Mouse (Mus musculus): ENCODE data around the gene Exoc7.
"Not testable (repeated sequence)": the region's sequence is repeated elsewhere in the genome, so short reads cannot be mapped to it uniquely, and the experiment has no call there.

Gene Exoc7

GRCm38 (mm10) chr11:116311169-116311568 is 4.1 kb upstream of the Exoc7 start:
- no peak for DNase-seq

- no peak for DNase-seq
Observed at GRCm38 (mm10) chr11:116309601-116310000, 2.6 kb upstream of the Exoc7 start.

- DNase-seq = no peak
Observed at GRCm38 (mm10) chr11:116307762-116308531, 914 bp upstream of the Exoc7 start.

- peak; percentile 92 for DNase-seq
Observed at GRCm38 (mm10) chr11:116306126-116306982, 679 bp downstream of the Exoc7 start.

- no peak for DNase-seq
Observed at GRCm38 (mm10) chr11:116305423-116305822, 1.6 kb downstream of the Exoc7 start.

- no peak for DNase-seq
Observed at GRCm38 (mm10) chr11:116298621-116299020, 8.4 kb downstream of the Exoc7 start.

- DNase-seq = no peak
Observed at GRCm38 (mm10) chr11:116298221-116298620, 8.8 kb downstream of the Exoc7 start.

- no peak for DNase-seq
Observed at GRCm38 (mm10) chr11:116297017-116297416, 10.0 kb downstream of the Exoc7 start.

GRCm38 (mm10) chr11:116296191-116296734 is 10.8 kb downstream of the Exoc7 start:
- DNase-seq = no peak

GRCm38 (mm10) chr11:116294319-116294718 is 12.7 kb downstream of the Exoc7 start:
- no peak for DNase-seq

- no peak for DNase-seq
Observed at GRCm38 (mm10) chr11:116293538-116294137, 13.4 kb downstream of the Exoc7 start.

- no peak for DNase-seq
Observed at GRCm38 (mm10) chr11:116292401-116292800, 14.6 kb downstream of the Exoc7 start.

- no peak for DNase-seq
Observed at GRCm38 (mm10) chr11:116290556-116290955, 16.5 kb downstream of the Exoc7 start.

- no peak for DNase-seq
Observed at GRCm38 (mm10) chr11:116287351-116287750, 19.7 kb downstream of the Exoc7 start.

GRCm38 (mm10) chr11:116285770-116286191 is 21.3 kb downstream of the Exoc7 start:
- no peak for DNase-seq

- no peak for DNase-seq
Observed at GRCm38 (mm10) chr11:116283982-116284381, 23.1 kb downstream of the Exoc7 start.

- DNase-seq = no peak
Observed at GRCm38 (mm10) chr11:116282912-116283521, 24.0 kb downstream of the Exoc7 start.

- DNase-seq = no peak
Observed at GRCm38 (mm10) chr11:116282089-116282488, 24.9 kb downstream of the Exoc7 start.

- no peak for DNase-seq
Observed at GRCm38 (mm10) chr11:116281671-116282070, 25.4 kb downstream of the Exoc7 start.

- no peak for DNase-seq
Observed at GRCm38 (mm10) chr11:116280751-116281663, 26.0 kb downstream of the Exoc7 start, which contains the start of gene Galr2. TSS of gene Galr2 (plus strand) at chr11:116280939.

GRCm38 (mm10) chr11:116277184-116277583 is 29.8 kb downstream of the Exoc7 start:
- not testable (repeated sequence) for DNase-seq
